Mouse (Mus musculus): ENCODE measurements around the gene Tmem212. TPM values are rescaled to one million over a fixed set of nuclear protein-coding genes. Genes with fewer than 3 reads are reported as not detected.
A peak's percentile ranks its signal among the peaks of the same experiment; 100 is the strongest.

Gene Tmem212
- polyA plus RNA-seq, 1 experiment from 2014 or later: 0.23 TPM

DNA sequence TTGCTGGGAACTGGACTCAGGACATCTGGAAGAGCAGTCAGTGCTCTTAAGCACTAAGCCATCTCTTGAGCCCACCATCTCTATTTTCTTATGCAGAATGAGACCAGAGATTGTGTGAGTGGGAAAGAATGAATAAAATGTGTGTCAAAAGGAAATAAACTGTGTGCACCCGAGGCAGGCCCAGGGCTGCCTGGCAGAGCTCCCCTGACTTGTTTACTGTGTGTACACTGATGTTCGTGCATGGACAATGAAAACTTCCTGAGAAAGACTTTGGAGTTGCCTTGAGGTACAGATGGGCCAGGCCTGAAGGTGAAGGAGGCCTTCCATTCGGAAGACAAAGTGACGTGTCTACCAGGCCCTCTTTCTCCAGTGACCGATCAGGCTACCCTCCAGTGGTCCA lies 36.2 kb upstream of the Tmem212 start:
- Histone ChIP-seq H3K4me3 (ENCODE audit: low read length) (no peak overlapping the region), H3K9me3 (ENCODE audit: control insufficient read depth, low read length) (no peaks in the 10 kb centered on the region), H3K36me3 (ENCODE audit: control insufficient read depth, insufficient read depth, low read length) (no peaks in the 10 kb centered on the region), H3K4me1 (ENCODE audit: control insufficient read depth, insufficient read depth, low read depth, low read length) (no peaks in the 10 kb centered on the region), H3K4me2 (ENCODE audit: low read length) (no peak overlapping the region), H3K27ac (ENCODE audit: low read depth, low read length) (no peak overlapping the region), H3K27me3 (replicated peaks; ENCODE audit: control insufficient read depth, insufficient read depth, low read length) (peaks cover 2% of the 10 kb centered on the region; the same call in 1 of the 2 replicates), H3K9ac (ENCODE audit: low read depth, low read length) (no peak overlapping the region)
- whole genome bisulfite sequencing: 91% methylated on average over 5 of the region's 5 CpGs
- ATAC-seq: no peak

DNA sequence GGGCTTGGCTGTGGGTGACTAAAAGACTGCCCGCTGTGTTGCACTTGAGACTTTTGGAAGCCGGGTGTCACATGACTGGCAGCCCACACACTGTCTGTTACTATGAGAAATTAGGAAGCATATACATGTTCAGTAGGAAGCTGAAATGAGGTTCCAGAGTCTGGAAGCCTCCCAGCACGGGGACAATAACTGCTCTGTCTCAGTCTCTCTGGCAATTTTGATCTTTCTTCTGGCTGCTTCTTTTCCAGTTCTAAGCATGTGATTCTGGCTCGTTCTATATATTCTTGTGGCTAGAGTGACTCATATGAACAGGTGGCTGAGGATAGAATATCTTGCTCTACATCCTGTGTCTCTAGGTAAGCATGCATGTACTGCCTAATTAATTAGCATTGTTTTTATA lies 33.1 kb upstream of the Tmem212 start:
- WGBS: 86% methylated on average over 4 of the region's 4 CpGs
- no peak overlapping the region for H3K27ac ChIP-seq (ENCODE audit: low read depth, low read length)
- H3K27me3 ChIP-seq (replicated peaks; ENCODE audit: control insufficient read depth, insufficient read depth, low read length): no peaks in the 10 kb centered on the region
- H3K9me3 ChIP-seq (ENCODE audit: control insufficient read depth, low read length): no peaks in the 10 kb centered on the region
- no peak for ATAC-seq
- H3K4me3 ChIP-seq (ENCODE audit: low read length): no peak overlapping the region
- no peaks in the 10 kb centered on the region for H3K36me3 ChIP-seq (ENCODE audit: control insufficient read depth, insufficient read depth, low read length)
- H3K9ac ChIP-seq (ENCODE audit: low read depth, low read length): no peak overlapping the region
- H3K4me1 ChIP-seq (ENCODE audit: control insufficient read depth, insufficient read depth, low read depth, low read length): no peaks in the 10 kb centered on the region
- H3K4me2 ChIP-seq (ENCODE audit: low read length): no peak overlapping the region

DNA sequence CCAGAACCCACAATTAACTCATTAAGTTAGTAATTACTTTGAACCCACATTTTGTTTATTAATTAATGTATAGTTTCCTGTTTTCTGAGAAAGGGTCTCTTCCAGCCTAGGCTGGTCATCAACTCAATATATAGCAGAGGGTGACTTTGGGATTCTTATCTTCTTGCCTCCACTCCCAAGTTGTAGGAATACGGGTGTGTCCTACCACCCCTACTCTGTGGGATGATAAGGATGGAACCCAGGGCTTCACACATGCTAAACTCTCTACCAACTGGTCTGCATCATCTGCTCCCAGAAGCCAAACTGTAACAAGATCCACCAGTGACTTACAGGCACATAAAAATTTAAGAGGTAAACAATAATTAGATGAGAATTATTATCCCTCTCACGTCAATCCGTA lies 27.9 kb upstream of the Tmem212 start:
- no peak for ATAC-seq
- H3K36me3 ChIP-seq (ENCODE audit: control insufficient read depth, insufficient read depth, low read length): no peaks in the 10 kb centered on the region
- H3K9ac ChIP-seq (ENCODE audit: low read depth, low read length): no peak overlapping the region
- H3K4me1 ChIP-seq (ENCODE audit: control insufficient read depth, insufficient read depth, low read depth, low read length): no peaks in the 10 kb centered on the region
- H3K9me3 ChIP-seq (ENCODE audit: control insufficient read depth, low read length): no peaks in the 10 kb centered on the region; the same call in 1 of the 2 replicates
- no peak overlapping the region for H3K4me3 ChIP-seq (ENCODE audit: low read length)
- no peaks in the 10 kb centered on the region for H3K27me3 ChIP-seq (replicated peaks; ENCODE audit: control insufficient read depth, insufficient read depth, low read length)
- 83% methylated on average over 3 of the region's 3 CpGs for WGBS
- H3K27ac ChIP-seq (ENCODE audit: low read depth, low read length): no peak overlapping the region
- no peak overlapping the region for H3K4me2 ChIP-seq (ENCODE audit: low read length)

DNA sequence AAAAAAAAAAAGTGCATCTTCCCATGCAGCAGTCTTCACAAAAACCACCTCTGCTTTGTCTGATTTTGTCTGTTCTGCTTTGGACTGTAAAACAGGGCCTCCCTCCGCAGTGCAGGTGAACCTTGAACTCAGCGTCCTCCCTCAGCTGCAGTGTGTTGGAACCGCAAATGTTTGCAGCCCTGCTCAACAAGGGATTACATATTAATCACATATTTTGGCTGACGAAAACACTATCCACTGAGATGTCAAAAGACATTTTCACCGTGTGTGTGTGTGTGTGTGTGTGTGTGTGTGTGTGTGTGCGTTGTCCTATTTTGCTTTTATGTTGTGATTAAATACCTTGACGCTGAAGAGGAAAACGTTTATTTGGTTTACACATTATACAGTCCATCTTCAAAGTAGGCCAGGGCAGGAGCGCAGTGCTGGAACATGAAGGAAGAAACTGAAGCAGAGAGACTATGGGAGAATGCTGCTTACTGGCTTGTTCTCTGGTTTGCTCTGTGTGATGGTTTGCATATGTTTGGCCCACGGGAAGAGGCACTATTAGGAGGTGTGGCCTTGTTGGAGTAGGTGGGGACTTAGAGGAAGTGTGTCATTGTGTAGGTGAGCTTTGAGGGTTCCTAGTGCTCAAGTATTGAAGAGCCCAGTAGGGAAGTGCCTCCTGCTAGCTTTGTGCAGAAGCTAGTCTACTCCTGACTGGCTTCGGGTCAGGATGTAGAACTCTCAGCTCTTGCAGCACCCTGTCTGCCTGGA lies 25.3 kb upstream of the Tmem212 start:
- Histone ChIP-seq H3K4me3 (ENCODE audit: low read length) (no peak overlapping the region), H3K36me3 (ENCODE audit: control insufficient read depth, insufficient read depth, low read length) (no peaks in the 10 kb centered on the region), H3K4me2 (ENCODE audit: low read length) (no peak overlapping the region), H3K9ac (ENCODE audit: low read depth, low read length) (no peak overlapping the region), H3K27ac (ENCODE audit: low read depth, low read length) (no peak overlapping the region), H3K4me1 (ENCODE audit: control insufficient read depth, insufficient read depth, low read depth, low read length) (no peaks in the 10 kb centered on the region), H3K27me3 (replicated peaks; ENCODE audit: control insufficient read depth, insufficient read depth, low read length) (no peaks in the 10 kb centered on the region), H3K9me3 (ENCODE audit: control insufficient read depth, low read length) (peaks cover 2% of the 10 kb centered on the region; the same call in 1 of the 2 replicates)
- WGBS: 90% methylated on average over 11 of the region's 11 CpGs
- no peak for ATAC-seq

DNA sequence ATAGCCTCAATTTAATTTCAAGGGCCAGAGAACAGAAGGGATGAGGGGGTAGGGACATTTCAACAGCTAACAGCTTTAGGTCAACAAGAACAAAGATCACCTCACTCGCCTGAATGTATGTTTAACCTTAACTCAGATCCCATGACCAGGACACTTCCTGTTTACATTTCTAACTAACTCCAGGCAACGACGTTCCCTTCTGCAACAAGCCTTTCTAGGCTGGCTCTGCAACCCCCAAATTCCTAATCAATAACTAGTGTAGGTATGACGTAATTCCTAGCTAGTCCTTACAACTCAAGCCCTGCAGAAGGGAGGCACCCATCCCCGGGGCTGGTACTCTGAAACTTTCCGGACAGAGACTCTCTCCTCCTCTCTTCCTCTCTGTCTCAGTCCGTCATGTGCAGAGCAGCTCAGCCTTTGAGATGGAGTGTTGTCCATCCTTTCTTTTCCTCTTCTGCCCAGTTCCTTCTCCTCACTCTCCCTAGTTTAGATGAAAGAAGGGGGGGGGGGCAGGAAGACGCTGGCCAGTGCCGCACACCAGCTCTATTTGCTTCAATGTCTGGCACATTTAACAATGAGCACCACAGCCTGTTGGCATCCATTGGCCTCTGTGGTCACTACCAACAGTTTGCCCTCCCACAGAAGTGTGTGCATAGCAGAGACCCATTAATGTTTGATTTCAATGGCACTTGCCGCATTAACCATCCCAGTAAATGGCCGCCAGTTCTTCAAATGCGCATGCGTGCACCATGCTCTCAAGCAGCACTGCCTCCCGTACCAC lies 22.7 kb upstream of the Tmem212 start:
- H3K27me3 ChIP-seq (replicated peaks; ENCODE audit: control insufficient read depth, insufficient read depth, low read length): no peaks in the 10 kb centered on the region
- peaks cover 2% of the 10 kb centered on the region; the same call in 1 of the 2 replicates for H3K9me3 ChIP-seq (ENCODE audit: control insufficient read depth, low read length)
- H3K4me1 ChIP-seq (ENCODE audit: control insufficient read depth, insufficient read depth, low read depth, low read length): no peaks in the 10 kb centered on the region
- H3K36me3 ChIP-seq (ENCODE audit: control insufficient read depth, insufficient read depth, low read length): no peaks in the 10 kb centered on the region
- no peak overlapping the region for H3K9ac ChIP-seq (ENCODE audit: low read depth, low read length)
- no peak overlapping the region for H3K4me3 ChIP-seq (ENCODE audit: low read length)
- no peak overlapping the region for H3K4me2 ChIP-seq (ENCODE audit: low read length)
- WGBS: 94% methylated on average over 14 of the region's 14 CpGs
- ATAC-seq: no peak
- H3K27ac ChIP-seq (ENCODE audit: low read depth, low read length): no peak overlapping the region

DNA sequence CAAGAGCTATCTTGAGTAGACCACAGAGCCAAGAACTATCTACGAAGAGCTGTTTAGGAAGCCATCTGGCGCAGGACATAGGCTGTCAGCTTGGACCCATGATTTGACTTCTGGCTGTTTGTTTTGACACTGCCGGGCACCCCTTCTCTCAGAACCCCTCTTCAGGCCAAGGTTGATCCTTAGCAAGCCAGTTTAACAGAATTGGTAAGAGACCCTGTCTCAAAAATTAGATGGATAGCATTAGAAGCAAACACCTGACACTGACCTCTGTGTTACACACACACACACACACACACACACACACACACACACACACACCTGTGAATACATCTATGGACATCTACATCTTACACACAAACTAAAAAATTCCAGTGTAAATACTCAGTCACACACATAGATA lies 12.8 kb upstream of the Tmem212 start:
- Histone ChIP-seq H3K9ac (ENCODE audit: low read depth, low read length) (no peak overlapping the region), H3K9me3 (ENCODE audit: control insufficient read depth, low read length) (peaks cover 5% of the 10 kb centered on the region), H3K36me3 (ENCODE audit: control insufficient read depth, insufficient read depth, low read length) (no peaks in the 10 kb centered on the region), H3K4me2 (ENCODE audit: low read length) (no peak overlapping the region), H3K4me3 (ENCODE audit: low read length) (no peak overlapping the region), H3K27ac (ENCODE audit: low read depth, low read length) (no peak overlapping the region), H3K4me1 (ENCODE audit: control insufficient read depth, insufficient read depth, low read depth, low read length) (no peaks in the 10 kb centered on the region), H3K27me3 (replicated peaks; ENCODE audit: control insufficient read depth, insufficient read depth, low read length) (no peaks in the 10 kb centered on the region)
- 93% methylated on average over 3 of the region's 3 CpGs for WGBS
- no peak for ATAC-seq

DNA sequence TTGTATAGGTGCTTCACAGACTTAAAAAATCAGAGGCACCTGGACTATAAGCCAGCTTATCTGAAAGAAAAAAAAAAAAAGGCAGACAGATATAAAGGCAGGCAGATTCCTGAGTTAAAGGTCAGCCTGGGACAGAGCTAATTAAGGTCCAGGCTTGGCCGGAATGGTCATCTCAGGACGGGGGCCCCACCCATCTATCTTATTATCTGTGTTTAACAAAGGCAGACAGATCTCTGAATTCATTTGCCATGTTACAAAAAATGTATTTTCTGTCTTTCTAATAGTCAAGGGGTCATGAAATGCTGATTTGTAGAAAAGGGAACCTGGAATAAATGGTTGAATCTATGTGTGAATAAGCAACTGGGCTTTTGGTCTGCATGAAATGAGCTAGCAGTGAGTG lies 12.1 kb upstream of the Tmem212 start:
- Histone ChIP-seq H3K9me3 (ENCODE audit: control insufficient read depth, low read length) (peaks cover 5% of the 10 kb centered on the region), H3K4me3 (ENCODE audit: low read length) (no peak overlapping the region), H3K9ac (ENCODE audit: low read depth, low read length) (no peak overlapping the region), H3K4me2 (ENCODE audit: low read length) (no peak overlapping the region), H3K27ac (ENCODE audit: low read depth, low read length) (no peak overlapping the region), H3K36me3 (ENCODE audit: control insufficient read depth, insufficient read depth, low read length) (no peaks in the 10 kb centered on the region), H3K27me3 (replicated peaks; ENCODE audit: control insufficient read depth, insufficient read depth, low read length) (no peaks in the 10 kb centered on the region), H3K4me1 (ENCODE audit: control insufficient read depth, insufficient read depth, low read depth, low read length) (no peaks in the 10 kb centered on the region)
- 84% methylated on average over 2 of the region's 2 CpGs for WGBS
- no peak for ATAC-seq

DNA sequence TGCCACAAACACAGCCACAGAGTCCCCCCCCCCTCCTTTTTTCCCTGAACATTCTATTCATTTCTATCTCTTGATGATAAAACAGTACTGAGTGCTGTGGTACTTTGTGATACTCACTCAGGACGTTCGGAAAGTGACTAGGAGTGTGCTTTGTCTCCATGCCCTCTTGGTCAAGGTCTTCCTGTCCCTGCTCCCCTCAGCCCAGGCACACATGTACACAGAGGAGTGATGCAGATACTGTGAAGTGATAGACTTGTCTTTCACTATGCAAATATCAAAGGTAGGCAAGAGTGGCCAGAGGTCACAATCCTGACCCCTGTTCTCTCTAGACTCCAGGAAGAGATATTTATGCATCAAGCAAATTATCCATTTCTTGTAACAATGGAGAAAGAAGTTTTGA lies 11.1 kb upstream of the Tmem212 start:
- 86% methylated on average over 2 of the region's 2 CpGs for WGBS
- H3K4me2 ChIP-seq (ENCODE audit: low read length): no peak overlapping the region
- ATAC-seq: no peak
- H3K36me3 ChIP-seq (ENCODE audit: control insufficient read depth, insufficient read depth, low read length): no peaks in the 10 kb centered on the region
- no peaks in the 10 kb centered on the region for H3K27me3 ChIP-seq (replicated peaks; ENCODE audit: control insufficient read depth, insufficient read depth, low read length)
- peaks cover 5% of the 10 kb centered on the region for H3K9me3 ChIP-seq (ENCODE audit: control insufficient read depth, low read length)
- no peak overlapping the region for H3K4me3 ChIP-seq (ENCODE audit: low read length)
- no peak overlapping the region for H3K27ac ChIP-seq (ENCODE audit: low read depth, low read length)
- H3K4me1 ChIP-seq (ENCODE audit: control insufficient read depth, insufficient read depth, low read depth, low read length): no peaks in the 10 kb centered on the region
- H3K9ac ChIP-seq (ENCODE audit: low read depth, low read length): no peak overlapping the region

DNA sequence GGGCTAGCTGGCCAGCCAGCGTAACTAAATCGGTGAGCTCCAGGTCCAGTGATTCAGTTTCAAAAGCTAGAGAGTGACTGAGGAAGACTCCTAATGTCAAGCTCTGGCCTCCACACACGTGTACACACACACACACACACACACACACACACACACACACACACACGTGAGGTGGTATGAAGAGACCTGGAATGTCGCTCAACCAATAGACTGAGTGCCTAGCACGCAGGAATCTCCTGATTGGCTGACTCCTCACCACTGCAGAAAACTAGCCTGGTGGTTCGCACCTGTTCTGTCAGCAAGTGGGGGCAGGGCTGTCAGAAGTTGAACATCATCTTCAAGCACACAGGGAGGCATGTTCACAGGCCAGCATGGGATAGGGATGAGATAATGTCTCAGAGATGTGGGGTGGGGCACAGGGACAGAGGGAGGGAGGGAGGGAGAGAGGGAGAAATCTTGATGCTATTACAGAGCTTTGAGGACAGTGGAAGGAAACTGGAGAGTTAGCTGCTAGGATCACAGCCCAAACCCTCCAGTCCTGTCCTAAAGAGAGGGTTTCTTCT lies 10.6 kb upstream of the Tmem212 start:
- H3K4me2 ChIP-seq (ENCODE audit: low read length): no peak overlapping the region
- no peak overlapping the region for H3K4me3 ChIP-seq (ENCODE audit: low read length)
- H3K27me3 ChIP-seq (replicated peaks; ENCODE audit: control insufficient read depth, insufficient read depth, low read length): no peaks in the 10 kb centered on the region
- ATAC-seq: peak; percentile 34; the same call in 1 of the 2 replicates
- H3K27ac ChIP-seq (ENCODE audit: low read depth, low read length): no peak overlapping the region
- 73% methylated on average over 7 of the region's 7 CpGs for WGBS
- H3K9ac ChIP-seq (ENCODE audit: low read depth, low read length): no peak overlapping the region
- H3K36me3 ChIP-seq (ENCODE audit: control insufficient read depth, insufficient read depth, low read length): no peaks in the 10 kb centered on the region
- no peaks in the 10 kb centered on the region for H3K4me1 ChIP-seq (ENCODE audit: control insufficient read depth, insufficient read depth, low read depth, low read length)
- H3K9me3 ChIP-seq (ENCODE audit: control insufficient read depth, low read length): peaks cover 5% of the 10 kb centered on the region

All from hindbrain, embryonic 16.5 days (tissue).